Mouse (Mus musculus): Measurements from ENCODE around the gene Cobll1. TPM values are rescaled to one million over a fixed set of nuclear protein-coding genes. Genes with fewer than 3 reads are reported as not detected.

Gene Cobll1
- polyA plus RNA-seq, 1 experiment from 2014 or later = 3.2 TPM

Other genes with a start within 250 kb of the Cobll1 start
- gene Grb14, start 214.4 kb downstream of the Cobll1 start, polyA plus RNA-seq (2016; fragmentation: Nextera tagmentation; extraction: Ambion mirVana) = 5.9 and 7.5 TPM in 2 replicates
- gene Slc38a11, start 124.6 kb upstream of the Cobll1 start, polyA plus RNA-seq (2016; fragmentation: Nextera tagmentation; extraction: Ambion mirVana) = 1.1 and 1.6 TPM in 2 replicates